9 mouse cellular contexts compared by ENCODE assay signal in genomic region chr1:136555892-136556291, GRCm38 (mm10).
DNase-seq lines count a peak whose midpoint lies in the region; ATAC-seq and TF ChIP-seq lines count a peak whose summit lies in the region.
"Had no signal": no experiment of that assay in that cellular context is flagged by ENCODE, and none has a peak within 500 bp of the region (broad histone marks: within the 10 kb centered on the region; RNA-seq: fewer than 3 reads in every experiment).

No protein-coding gene starts in this region.

- ATAC-seq in limb, embryonic 11.5 days (ENCODE audit: insufficient number of reproducible peaks, low FRiP score, low TSS enrichment, low read depth): peak; percentile 44; the same call in 1 of the 2 replicates
- ATAC-seq in hindbrain, embryonic 14.5 days (ENCODE audit: low FRiP score): no peak
- no peak for ATAC-seq in monocyte, adult 5-6 weeks (replicated peaks; ENCODE audit: insufficient number of reproducible peaks, low FRiP score, low TSS enrichment, poor library complexity, severe bottlenecking)
- ATAC-seq: midbrain, embryonic 15.5 days had no signal

- H3K9ac ChIP-seq in limb, embryonic 11.5 days (ENCODE audit: low read length): no peak overlapping the region
- no peak overlapping the region for H3K9ac ChIP-seq in hindbrain, embryonic 14.5 days
- H3K9ac ChIP-seq: midbrain, embryonic 15.5 days had no signal

- TF ChIP-seq CTCF in kidney, adult 2 months (conservative IDR thresholded peaks at IDR 0.05; ENCODE audit: insufficient read depth, insufficient read length, low read depth, low read length): no peak

- no peak overlapping the region for H3K4me3 ChIP-seq in limb, embryonic 11.5 days (ENCODE audit: low read depth, low read length)
- H3K4me3 ChIP-seq in limb, embryonic 10.5 days: no peak overlapping the region
- no peak overlapping the region for H3K4me3 ChIP-seq in kidney, adult 2 months (ENCODE audit: insufficient read depth, low read depth, low read length)
- no peak overlapping the region for H3K4me3 ChIP-seq in hindbrain, embryonic 14.5 days (replicated peaks; ENCODE audit: low read length)
- H3K4me3 ChIP-seq: midbrain, embryonic 15.5 days had no signal

- peaks cover 8% of the 10 kb centered on the region; the same call in 1 of the 2 replicates for H3K4me1 ChIP-seq in limb, embryonic 11.5 days (ENCODE audit: control insufficient read depth, insufficient read depth, low read length)
- peaks cover 32% of the 10 kb centered on the region for H3K4me1 ChIP-seq in limb, embryonic 10.5 days
- H3K4me1 ChIP-seq in kidney, adult 2 months (ENCODE audit: control insufficient read depth, insufficient read depth, low read length): no peaks in the 10 kb centered on the region; the same call in 1 of the 2 replicates
- H3K4me1 ChIP-seq in hindbrain, embryonic 14.5 days (replicated peaks; ENCODE audit: control insufficient read depth, insufficient read depth, low read length): no peaks in the 10 kb centered on the region

- intact Hi-C loops in gastrocnemius, postnatal 14 days (cut with DNase I; ENCODE audit: low total_unique reads): loop anchor here (5.0 to 10.0 kb wide), 2 partner anchors 306 to 669 kb away; no protein-coding TSS in a partner anchor

- 25% methylated on average over 7 of the region's 7 CpGs for WGBS in limb, embryonic 11.5 days
- WGBS in limb, embryonic 10.5 days: 52% methylated on average over 7 of the region's 7 CpGs
- WGBS in kidney, adult 2 months: 22% methylated on average over 7 of the region's 7 CpGs
- WGBS in hindbrain, embryonic 14.5 days: 36% methylated on average over 7 of the region's 7 CpGs

- H3K27ac ChIP-seq in limb, embryonic 11.5 days (replicated peaks; ENCODE audit: low read depth, low read length): no peak overlapping the region
- H3K27ac ChIP-seq in limb, embryonic 10.5 days: no peak overlapping the region
- H3K27ac ChIP-seq in kidney, adult 2 months (ENCODE audit: insufficient read depth, low read depth, low read length): peak overlapping the region; percentile 27; the same call in 1 of the 2 replicates
- H3K27ac ChIP-seq in hindbrain, embryonic 14.5 days: no peak overlapping the region
- H3K27ac ChIP-seq: midbrain, embryonic 15.5 days had no signal

- H3K36me3 ChIP-seq in limb, embryonic 11.5 days (ENCODE audit: control insufficient read depth, insufficient read depth, low read length): no peaks in the 10 kb centered on the region
- H3K36me3 ChIP-seq in limb, embryonic 10.5 days: no peaks in the 10 kb centered on the region
- no peaks in the 10 kb centered on the region for H3K36me3 ChIP-seq in kidney, adult 2 months (ENCODE audit: control insufficient read depth, insufficient read depth, low read length)
- no peaks in the 10 kb centered on the region for H3K36me3 ChIP-seq in hindbrain, embryonic 14.5 days (replicated peaks; ENCODE audit: control insufficient read depth, insufficient read depth)
- H3K36me3 ChIP-seq: midbrain, embryonic 15.5 days had no signal

- H3K9me3 ChIP-seq in limb, embryonic 11.5 days (ENCODE audit: control insufficient read depth, low read length): no peaks in the 10 kb centered on the region
- H3K9me3 ChIP-seq in limb, embryonic 10.5 days (replicated peaks): no peaks in the 10 kb centered on the region
- H3K9me3 ChIP-seq in hindbrain, embryonic 14.5 days (ENCODE audit: control insufficient read depth, low read length): no peaks in the 10 kb centered on the region
- H3K9me3 ChIP-seq: midbrain, embryonic 15.5 days had no signal

- no peak for DNase-seq in limb, embryonic 11.5 days (ENCODE audit: low spot score)
- DNase-seq in limb, embryonic 10.5 days (ENCODE audit: low spot score): no peak
- peak; percentile 36 for DNase-seq in gastrocnemius, postnatal 14 days
- peak; percentile 51 for DNase-seq in kidney, adult 2 months
- DNase-seq in lung, postnatal 14 days: peak; percentile 20
- no peak for DNase-seq in layer of hippocampus, postnatal 14 days (ENCODE audit: low spot score in 2 of 2)
- no peak for DNase-seq in hindbrain, embryonic 14.5 days (ENCODE audit: low spot score)

- H3K4me2 ChIP-seq in limb, embryonic 11.5 days (ENCODE audit: low read depth, severe bottlenecking): no peak overlapping the region
- H3K4me2 ChIP-seq in hindbrain, embryonic 14.5 days (replicated peaks): no peak overlapping the region
- H3K4me2 ChIP-seq: midbrain, embryonic 15.5 days had no signal

- TF ChIP-seq POLR2A in kidney, adult 2 months (IDR thresholded peaks at IDR 0.05; ENCODE audit: low read depth, low read length): no peak

- no peaks in the 10 kb centered on the region for H3K27me3 ChIP-seq in limb, embryonic 11.5 days (ENCODE audit: control insufficient read depth, insufficient read depth, low read length)
- H3K27me3 ChIP-seq in limb, embryonic 10.5 days (ENCODE audit: low read depth, poor library complexity, severe bottlenecking): no peaks in the 10 kb centered on the region
- H3K27me3 ChIP-seq in kidney, adult 2 months (replicated peaks; ENCODE audit: control insufficient read depth, insufficient read depth, low read length): no peaks in the 10 kb centered on the region
- no peaks in the 10 kb centered on the region for H3K27me3 ChIP-seq in hindbrain, embryonic 14.5 days (ENCODE audit: control insufficient read depth, insufficient read depth, low read length)

Comparison
In these comparisons a context has a peak if more than half of its experiments do, and no peak if none do; other contexts are left out.
1. DNase-seq: peak in gastrocnemius, postnatal 14 days (single experiment), kidney, adult 2 months (single experiment) and lung, postnatal 14 days (single experiment); none in limb, embryonic 11.5 days (single experiment), limb, embryonic 10.5 days (single experiment), layer of hippocampus, postnatal 14 days (0 of 2) and hindbrain, embryonic 14.5 days (single experiment).